Mouse (Mus musculus): ENCODE data around the gene 1110008L16Rik. TPM values are rescaled to one million over a fixed set of nuclear protein-coding genes. Genes with fewer than 3 reads are reported as not detected.
A peak's percentile ranks its signal among the peaks of the same experiment; 100 is the strongest.
"Not testable (repeated sequence)": the region's sequence is repeated elsewhere in the genome, so short reads cannot be mapped to it uniquely, and the experiment has no call there.

Gene 1110008L16Rik
- 25.1 and 29.5 TPM in 2 replicates for total RNA-seq (2017)

DNA sequence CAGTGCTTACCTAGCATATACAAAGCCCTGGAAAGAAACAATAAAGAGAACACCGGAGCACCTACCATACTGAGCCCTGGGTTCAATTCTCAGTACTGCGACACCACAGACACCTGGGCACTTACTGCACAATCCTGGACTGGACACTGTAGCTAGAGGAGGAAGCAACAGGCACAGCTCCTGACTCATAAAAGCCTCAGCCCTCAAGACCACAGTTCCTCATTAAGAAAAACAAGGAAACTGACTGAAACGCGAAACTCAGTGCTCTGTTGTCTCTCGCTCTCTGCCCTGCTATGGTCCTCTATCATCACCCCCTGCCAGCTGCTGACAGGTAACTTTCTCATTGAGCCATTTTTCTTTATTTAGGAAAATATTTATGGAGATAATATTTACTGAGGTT lies at the start of gene 1110008L16Rik:
1110008L16Rik (plus strand) TSS at position 242 of the 400 bp plus-strand sequence.
- 0 out of 4 replicates have a peak, but pooled peaks of 1 of the 2 experiments have one; percentile 16 for ATAC-seq (replicated peaks in 1 of 2; ENCODE audit: insufficient read depth in 1 of 2, low FRiP score in 2 of 2, low TSS enrichment in 1 of 2, low read depth in 1 of 2, poor library complexity in 2 of 2, severe bottlenecking in 2 of 2)

DNA sequence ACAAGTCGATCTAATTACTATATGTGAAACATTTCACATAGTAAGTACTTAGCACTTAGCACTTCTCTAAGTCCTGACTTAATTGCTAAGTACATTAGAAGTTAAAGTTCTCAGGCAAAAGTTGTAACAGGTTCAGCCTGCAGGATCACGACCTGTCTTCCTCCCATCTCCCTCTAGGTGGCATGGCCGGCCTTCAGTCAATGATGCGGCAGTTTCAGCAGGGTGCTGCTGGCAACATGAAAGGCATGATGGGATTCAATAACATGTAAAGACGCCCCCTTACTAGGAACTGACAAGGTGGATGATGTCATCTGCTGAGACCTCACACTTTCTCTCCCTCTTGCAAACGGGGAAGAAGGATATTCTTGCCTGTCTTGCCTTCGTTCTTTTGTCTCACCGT lies 37.4 kb upstream of the 1110008L16Rik start:
- peak; percentile 72 to 81 for ATAC-seq (replicated peaks in 1 of 2; ENCODE audit: insufficient read depth in 1 of 2, low FRiP score in 2 of 2, low TSS enrichment in 1 of 2, low read depth in 1 of 2, poor library complexity in 2 of 2, severe bottlenecking in 2 of 2)

DNA sequence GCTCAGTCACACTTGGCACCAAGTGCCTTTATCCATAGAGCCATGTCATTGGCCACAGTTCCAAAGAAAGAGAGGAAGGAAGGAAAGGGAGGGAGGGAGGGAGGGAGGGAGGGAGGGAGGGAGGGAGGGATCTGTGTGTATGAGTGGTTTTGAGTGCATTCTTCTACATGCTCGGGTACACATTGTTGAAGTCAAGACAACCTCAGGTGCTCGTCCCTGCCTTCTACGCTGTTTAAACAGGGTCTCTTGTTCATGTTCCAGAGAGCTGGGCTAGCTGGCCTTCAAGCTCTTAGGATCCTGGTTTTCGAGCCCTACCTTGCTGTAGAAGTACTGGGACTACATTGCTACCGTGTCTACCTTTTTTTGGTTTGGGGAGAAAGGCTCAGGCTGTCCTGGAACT lies 36.0 kb upstream of the 1110008L16Rik start:
- not testable (repeated sequence) for ATAC-seq (replicated peaks in 1 of 2; ENCODE audit: insufficient read depth in 1 of 2, low FRiP score in 2 of 2, low TSS enrichment in 1 of 2, low read depth in 1 of 2, poor library complexity in 2 of 2, severe bottlenecking in 2 of 2)

DNA sequence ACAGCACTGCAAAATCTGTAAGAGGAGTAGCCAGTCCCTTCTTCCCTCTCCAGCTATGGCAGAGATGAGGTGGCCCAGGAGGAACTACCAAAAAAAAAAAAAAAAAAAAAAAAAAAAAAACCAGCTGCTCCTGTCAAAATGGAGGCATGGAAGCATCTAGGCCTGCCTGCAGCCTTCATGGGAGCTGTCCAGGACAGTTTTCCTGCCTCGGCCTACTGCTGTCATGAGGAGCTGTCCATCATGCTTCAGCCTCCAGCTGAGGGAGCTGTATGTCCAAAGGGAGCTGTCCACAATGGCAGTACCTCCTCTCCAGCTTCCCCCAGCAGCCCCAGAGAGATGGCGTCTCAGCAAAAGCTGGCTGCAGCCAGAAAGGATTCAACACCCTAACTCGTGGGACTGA lies 27.1 kb upstream of the 1110008L16Rik start:
- ATAC-seq (replicated peaks in 1 of 2; ENCODE audit: insufficient read depth in 1 of 2, low FRiP score in 2 of 2, low TSS enrichment in 1 of 2, low read depth in 1 of 2, poor library complexity in 2 of 2, severe bottlenecking in 2 of 2) = no peak

DNA sequence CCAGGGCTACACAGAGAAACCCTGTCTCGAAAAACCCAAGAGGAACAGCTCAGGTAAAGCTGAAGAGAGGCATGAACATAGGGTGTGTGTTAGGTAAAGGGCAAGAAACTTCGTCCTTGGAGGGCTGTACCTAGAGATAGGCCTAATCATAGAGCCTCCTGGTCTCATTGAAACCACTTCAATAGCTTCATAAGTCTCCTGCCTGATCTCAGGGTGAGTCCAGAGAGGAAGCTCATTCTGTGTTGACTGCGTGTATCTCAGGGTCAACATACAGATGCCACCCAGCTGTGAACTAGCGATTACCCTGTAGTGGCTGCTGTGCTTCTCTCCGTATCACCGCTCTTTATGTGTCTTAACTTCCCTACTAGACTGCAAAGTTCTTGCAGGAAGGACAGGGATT lies 21.8 kb upstream of the 1110008L16Rik start:
- not testable (repeated sequence) for ATAC-seq (replicated peaks in 1 of 2; ENCODE audit: insufficient read depth in 1 of 2, low FRiP score in 2 of 2, low TSS enrichment in 1 of 2, low read depth in 1 of 2, poor library complexity in 2 of 2, severe bottlenecking in 2 of 2)

DNA sequence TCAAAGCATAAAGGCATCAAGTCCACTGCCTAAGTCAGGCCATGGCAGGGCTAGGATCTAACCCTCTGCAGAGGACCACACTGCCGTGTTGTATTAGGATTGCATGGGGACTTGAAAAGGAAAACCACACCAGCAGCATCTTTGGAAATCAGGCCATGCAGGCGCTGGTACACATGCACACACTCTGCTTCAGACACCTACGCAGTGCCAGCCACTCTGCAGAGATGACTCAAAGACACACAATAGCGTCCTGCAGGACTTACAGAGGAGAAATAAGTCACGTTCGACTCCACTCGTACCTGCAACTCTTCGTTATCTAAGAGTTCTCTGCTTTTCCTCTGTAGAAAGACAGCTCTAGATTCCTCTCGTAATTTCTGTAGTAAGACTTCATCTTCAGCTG lies 1.3 kb upstream of the 1110008L16Rik start:
- ATAC-seq (replicated peaks in 1 of 2; ENCODE audit: insufficient read depth in 1 of 2, low FRiP score in 2 of 2, low TSS enrichment in 1 of 2, low read depth in 1 of 2, poor library complexity in 2 of 2, severe bottlenecking in 2 of 2) = no peak

DNA sequence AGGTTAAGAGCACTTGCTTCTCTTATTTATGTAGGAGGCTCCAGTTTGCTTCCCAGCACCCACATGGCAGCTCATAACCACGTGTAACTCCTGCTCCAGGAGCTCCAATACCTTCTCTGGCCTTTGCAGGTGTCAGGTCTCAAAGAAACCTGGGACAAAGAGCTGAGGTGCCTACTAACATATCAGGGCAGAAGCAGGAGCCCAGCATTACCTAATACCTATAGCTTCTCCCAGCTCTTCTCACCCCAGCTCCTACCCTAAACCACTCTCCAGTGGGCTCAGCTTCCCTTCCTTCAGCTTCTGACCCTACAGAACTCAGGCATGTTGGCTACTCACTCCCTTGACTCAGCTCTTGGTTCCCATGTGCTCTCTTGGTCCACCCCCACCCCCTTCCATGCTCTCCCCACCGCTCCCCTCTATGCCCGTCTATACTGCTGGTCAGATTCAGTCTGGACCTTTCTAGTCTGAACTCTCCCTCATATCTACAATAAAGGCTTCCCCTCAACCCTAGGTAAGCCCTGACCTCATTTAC lies 1.5 kb downstream of the 1110008L16Rik start:
- no peak for ATAC-seq (replicated peaks in 1 of 2; ENCODE audit: insufficient read depth in 1 of 2, low FRiP score in 2 of 2, low TSS enrichment in 1 of 2, low read depth in 1 of 2, poor library complexity in 2 of 2, severe bottlenecking in 2 of 2)

DNA sequence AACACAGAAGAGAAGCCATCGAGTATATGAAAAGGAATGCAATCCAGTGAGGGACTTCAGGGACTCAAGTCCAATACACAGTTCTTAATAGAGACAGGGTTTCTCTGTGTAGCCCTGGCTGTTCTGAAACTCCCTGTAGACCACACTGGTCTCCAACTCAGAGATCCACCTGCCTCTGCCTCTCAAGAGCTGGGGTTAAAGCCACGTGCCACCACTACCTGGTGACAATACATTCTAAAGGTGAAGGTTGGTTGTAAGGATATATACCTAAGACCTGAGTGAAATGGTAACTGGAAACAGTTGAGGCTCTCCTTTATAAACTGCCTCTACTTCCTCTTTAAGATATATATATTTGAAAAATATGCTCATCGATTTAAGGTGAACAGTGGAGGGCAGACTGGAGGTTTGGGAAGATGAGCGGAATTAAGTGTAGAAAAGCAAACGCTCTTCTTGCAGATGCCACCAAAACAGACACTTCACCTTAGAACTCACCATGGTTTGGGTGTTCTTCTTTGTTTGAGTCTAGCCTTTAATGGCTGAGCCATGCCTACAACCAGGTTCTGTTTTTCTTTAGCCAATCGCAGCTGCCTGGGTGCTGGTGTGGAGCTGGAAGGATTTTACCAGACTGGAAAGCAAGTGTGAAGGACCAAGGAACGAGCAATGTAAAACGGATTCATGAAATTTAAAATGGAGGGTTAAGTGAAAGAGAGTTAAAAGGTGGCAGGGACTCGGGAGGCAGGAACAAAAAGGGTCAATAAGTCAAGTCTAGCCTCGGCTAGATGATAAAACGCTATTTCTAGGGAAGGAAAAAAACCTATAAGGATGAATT lies 2.3 kb downstream of the 1110008L16Rik start:
- 0 out of 4 replicates have a peak, but pooled peaks of 1 of the 2 experiments have one; percentile 9 for ATAC-seq (replicated peaks in 1 of 2; ENCODE audit: insufficient read depth in 1 of 2, low FRiP score in 2 of 2, low TSS enrichment in 1 of 2, low read depth in 1 of 2, poor library complexity in 2 of 2, severe bottlenecking in 2 of 2)

DNA sequence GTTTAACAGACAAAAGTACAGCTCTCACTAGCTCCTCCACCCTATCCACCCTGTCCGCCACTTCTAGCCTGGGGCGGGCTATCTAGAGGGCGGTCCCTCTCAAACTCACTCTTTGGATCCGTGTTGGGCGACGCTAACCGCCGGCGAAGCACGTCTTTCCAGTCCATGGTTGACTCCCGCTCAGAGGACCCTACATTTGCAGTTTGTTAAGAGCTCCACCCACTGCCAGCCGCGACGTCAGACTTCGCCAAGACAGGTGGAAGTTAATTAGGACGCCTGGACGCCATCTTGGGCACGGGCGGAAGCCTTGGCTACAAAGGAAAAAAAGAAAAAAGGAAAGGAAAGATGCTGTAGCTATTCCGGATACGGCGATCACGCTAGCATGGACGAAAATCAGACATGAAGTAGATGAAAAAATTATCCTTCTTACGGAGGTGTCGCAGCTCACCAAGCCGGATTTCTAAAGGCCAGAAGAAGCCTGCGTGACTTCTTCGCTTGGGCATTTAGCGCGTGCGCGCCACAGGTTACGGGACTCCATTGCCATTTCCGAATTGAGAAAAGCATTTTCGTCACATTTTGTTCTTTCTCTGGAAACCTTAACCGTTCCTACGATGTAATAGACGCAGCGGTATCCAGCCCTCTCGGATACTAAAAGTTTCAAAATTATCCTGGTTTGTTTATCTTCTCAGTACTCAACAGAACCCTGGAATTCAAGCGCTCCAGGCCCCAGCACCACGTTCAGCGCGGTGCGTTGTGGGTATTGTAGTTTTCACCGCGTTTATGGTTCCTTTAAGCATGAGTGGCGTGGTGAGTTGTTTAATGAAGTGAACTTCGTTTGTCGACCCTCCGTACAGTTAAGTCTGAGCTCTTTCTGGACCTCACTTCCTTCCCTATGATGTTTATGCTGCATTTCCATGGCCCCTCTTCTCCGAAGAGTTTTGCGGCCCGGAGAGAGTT lies 3.4 kb downstream of the 1110008L16Rik start, which contains the start of gene Ppp2r3c:
Ppp2r3c (minus strand) TSS at position 514 of the 957 bp plus-strand sequence.
- peak; percentile 94 for ATAC-seq (replicated peaks in 1 of 2; ENCODE audit: insufficient read depth in 1 of 2, low FRiP score in 2 of 2, low TSS enrichment in 1 of 2, low read depth in 1 of 2, poor library complexity in 2 of 2, severe bottlenecking in 2 of 2)

DNA sequence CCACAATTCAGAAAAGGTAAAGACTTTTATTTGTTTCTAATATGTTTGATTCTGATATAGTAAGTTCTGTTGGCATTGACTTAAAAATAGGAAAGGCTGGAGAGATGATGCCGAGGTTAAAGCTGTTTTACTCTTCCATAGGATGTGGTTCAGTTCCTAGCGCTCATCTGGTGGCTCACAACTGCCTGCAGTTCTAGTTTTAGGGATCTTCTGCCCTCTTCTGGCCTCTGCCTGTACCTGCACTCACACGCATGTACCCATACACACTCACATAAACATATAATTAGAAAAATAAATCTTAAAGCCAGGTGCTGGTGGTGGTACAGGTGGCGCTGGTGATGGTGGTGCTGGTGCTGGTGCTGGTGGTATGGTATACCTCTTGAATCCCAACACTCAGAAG lies 7.0 kb downstream of the 1110008L16Rik start:
- no peak for ATAC-seq (replicated peaks in 1 of 2; ENCODE audit: insufficient read depth in 1 of 2, low FRiP score in 2 of 2, low TSS enrichment in 1 of 2, low read depth in 1 of 2, poor library complexity in 2 of 2, severe bottlenecking in 2 of 2)

DNA sequence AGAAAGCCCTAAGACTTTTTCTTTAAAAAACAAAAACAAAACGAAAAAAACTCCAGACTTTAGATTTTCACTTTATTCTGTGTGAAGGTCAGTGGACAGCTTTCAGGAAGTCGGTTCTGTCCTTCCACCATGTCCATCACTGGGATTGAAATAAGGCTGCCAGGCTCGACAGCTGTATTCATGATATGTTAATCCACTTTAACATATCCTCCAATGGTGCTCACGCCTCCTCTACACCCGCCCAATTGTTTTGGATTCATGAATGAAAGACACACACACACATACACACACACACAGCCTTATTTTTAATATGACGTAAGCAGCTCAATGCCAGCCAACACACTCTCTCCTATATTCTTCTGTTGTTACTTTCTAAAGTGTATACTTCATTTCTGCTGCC lies 8.2 kb downstream of the 1110008L16Rik start:
- ATAC-seq (replicated peaks in 1 of 2; ENCODE audit: insufficient read depth in 1 of 2, low FRiP score in 2 of 2, low TSS enrichment in 1 of 2, low read depth in 1 of 2, poor library complexity in 2 of 2, severe bottlenecking in 2 of 2) = no peak

DNA sequence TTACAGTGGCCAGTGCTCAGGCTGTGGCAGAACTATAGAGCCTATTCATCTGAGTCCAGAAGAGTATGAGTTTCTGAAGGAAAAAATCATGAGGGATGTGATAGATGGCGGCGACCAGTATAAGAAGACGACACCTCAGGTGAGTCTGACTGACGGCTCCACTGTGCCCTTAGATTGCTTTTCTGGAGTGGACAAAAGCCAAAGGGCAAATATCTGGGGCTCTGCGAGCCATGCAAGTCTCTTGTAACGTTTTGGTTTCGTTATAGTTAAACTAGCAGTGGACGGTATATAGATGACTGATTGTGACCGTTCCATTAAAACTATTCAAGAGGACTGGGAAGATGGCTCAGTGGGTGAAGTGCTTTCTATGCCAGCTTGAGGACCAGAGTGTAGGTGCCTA lies 9.4 kb downstream of the 1110008L16Rik start:
- no peak for ATAC-seq (replicated peaks in 1 of 2; ENCODE audit: insufficient read depth in 1 of 2, low FRiP score in 2 of 2, low TSS enrichment in 1 of 2, low read depth in 1 of 2, poor library complexity in 2 of 2, severe bottlenecking in 2 of 2)

DNA sequence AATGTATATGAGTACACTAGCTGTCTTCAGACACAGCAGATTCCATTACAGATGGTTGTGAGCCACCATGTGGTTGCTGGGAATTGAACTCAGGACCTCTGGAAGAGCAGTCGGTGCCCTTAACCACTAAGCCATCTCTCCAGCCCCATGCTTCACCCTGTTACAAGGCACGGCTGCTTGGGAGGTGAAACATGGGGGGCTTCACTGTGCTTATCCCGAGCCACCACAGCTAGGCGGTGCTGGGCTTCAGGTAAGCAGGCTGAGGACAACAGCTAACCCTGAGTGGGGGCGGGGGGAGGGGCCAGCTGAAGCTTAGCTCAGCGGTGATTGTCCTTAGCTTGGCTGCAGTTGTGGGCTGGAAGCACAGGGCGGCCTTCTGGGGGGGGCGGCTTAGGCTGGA lies 10.1 kb downstream of the 1110008L16Rik start:
- no peak for ATAC-seq (replicated peaks in 1 of 2; ENCODE audit: insufficient read depth in 1 of 2, low FRiP score in 2 of 2, low TSS enrichment in 1 of 2, low read depth in 1 of 2, poor library complexity in 2 of 2, severe bottlenecking in 2 of 2)

DNA sequence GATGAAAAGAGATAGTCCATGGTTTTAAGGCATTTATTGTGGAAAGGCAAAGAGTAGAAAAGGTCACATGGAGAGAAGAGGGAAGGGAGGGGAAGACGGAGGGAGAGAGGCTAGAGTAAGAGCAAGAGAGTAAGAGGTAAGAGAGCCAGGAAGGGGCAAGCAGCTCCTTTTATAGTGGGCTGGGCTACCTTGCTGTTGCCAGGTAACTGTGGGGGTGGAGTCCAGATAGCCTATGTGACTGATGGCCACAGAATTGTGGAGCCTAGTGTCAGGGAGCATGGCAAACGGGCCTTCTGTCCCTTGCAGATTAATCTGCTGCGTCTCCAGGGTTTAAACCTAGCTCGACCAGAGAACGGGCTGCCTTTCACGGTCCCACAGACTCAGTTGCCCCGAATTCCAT lies 12.5 kb downstream of the 1110008L16Rik start:
- no peak for ATAC-seq (replicated peaks in 1 of 2; ENCODE audit: insufficient read depth in 1 of 2, low FRiP score in 2 of 2, low TSS enrichment in 1 of 2, low read depth in 1 of 2, poor library complexity in 2 of 2, severe bottlenecking in 2 of 2)

DNA sequence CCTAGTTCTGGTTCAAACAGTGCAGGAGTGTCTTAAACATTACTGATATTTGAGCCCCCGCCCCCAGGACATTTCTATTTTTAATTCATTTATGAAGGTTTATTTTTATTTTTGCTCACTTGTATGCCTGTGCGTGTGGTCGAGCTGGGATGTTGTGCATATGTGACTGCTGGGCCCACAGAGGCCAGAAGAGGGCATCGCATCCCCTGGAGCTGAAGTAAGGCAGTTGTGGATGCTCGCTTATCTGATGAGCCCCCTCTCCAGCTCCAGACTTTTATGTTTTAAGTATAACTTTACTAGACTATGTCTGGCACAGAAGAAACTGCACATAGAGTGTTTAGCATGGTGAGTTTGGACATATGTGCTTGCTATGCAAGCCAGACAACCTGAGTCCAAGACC lies 14.5 kb downstream of the 1110008L16Rik start:
- no peak for ATAC-seq (replicated peaks in 1 of 2; ENCODE audit: insufficient read depth in 1 of 2, low FRiP score in 2 of 2, low TSS enrichment in 1 of 2, low read depth in 1 of 2, poor library complexity in 2 of 2, severe bottlenecking in 2 of 2)

DNA sequence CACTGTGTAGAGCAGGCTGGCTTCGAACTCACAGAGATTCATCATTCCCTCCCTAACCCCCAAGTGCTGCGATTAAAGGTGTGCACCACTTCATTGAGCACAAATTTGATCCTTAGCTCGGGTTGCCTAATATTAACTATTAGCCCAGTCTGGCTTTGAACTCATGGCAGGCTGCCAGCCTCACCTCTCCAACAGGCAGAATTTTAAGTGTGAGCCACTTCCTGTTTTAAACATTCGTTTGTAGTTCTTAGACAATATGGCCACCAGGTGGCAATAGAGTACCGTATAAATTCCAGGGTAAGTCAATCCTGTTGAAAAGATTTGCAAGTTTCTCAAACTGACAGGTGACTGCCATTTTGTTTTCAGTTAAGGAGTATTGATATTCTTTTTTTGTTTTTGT lies 15.8 kb downstream of the 1110008L16Rik start:
- peak; percentile 71 to 85 for ATAC-seq (replicated peaks in 1 of 2; ENCODE audit: insufficient read depth in 1 of 2, low FRiP score in 2 of 2, low TSS enrichment in 1 of 2, low read depth in 1 of 2, poor library complexity in 2 of 2, severe bottlenecking in 2 of 2)

DNA sequence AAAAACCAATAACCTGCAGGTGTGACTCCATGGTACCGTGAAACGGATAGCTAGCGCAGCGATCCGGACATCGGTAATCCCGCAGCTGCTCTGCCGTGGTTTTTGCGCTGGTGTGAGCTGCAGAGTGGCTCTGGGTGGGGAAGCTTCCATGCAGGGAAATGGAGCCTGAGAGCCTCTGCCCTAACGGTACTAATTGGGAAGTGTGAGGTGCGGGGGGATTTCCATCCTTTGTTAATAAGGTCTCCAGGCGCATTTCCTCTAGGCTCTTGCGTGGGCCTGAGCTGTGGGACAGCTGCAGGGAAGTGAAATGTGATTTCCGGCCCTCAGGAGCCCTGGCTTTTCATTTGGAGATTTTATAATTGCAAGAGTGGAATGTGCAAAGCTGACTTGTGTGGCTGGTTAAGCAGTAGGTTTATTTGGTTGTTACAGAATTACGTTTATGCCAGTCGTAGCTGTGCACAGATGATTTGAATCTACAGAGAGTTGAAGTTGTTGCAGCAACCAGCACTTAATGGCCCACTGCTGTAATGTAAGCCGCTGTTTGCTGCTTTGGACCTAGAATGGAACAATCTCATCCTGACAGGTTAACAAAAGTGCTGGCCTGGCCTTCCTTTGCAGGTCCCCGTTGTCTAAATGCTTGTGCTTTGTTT lies 22.4 kb downstream of the 1110008L16Rik start:
- no peak for ATAC-seq (replicated peaks in 1 of 2; ENCODE audit: insufficient read depth in 1 of 2, low FRiP score in 2 of 2, low TSS enrichment in 1 of 2, low read depth in 1 of 2, poor library complexity in 2 of 2, severe bottlenecking in 2 of 2)
